Mouse (Mus musculus) erythroblast, embryonic 14.5 days (primary cell): ENCODE measurements around the gene Ppfia1. TPM values are rescaled to one million over a fixed set of nuclear protein-coding genes. Genes with fewer than 3 reads are reported as not detected.

Experiments
- H3K27me3 ChIP-seq: 2 replicates; pipeline ENCODE4 v1.6.1; 2012; ENCODE audit warnings: inconsistent platforms; ENCODE audit not compliant: control insufficient read depth
- H3K36me3 ChIP-seq: 2 replicates; pipeline ENCODE4 v1.6.1; 2012; ENCODE audit warnings: mild to moderate bottlenecking, inconsistent platforms; ENCODE audit not compliant: control insufficient read depth
- H3K4me1 ChIP-seq: 2 replicates; pipeline ENCODE4 v1.6.1; 2012; ENCODE audit warnings: inconsistent platforms; ENCODE audit not compliant: control insufficient read depth
- H3K4me3 ChIP-seq: replicated peaks from 2 replicates; pipeline ENCODE3; 2012; ENCODE audit warnings: moderate library complexity, mild to moderate bottlenecking, inconsistent platforms
- H3K9me3 ChIP-seq: 2 replicates; pipeline ENCODE4 v1.6.1; 2012; ENCODE audit warnings: low read length, inconsistent platforms, mixed read lengths; ENCODE audit not compliant: control insufficient read depth
- GATA1 ChIP-seq: IDR thresholded peaks from 2 replicates; pipeline ENCODE4 v1.6.1; 2012; ENCODE audit warnings: low read length, inconsistent platforms, mixed read lengths
- TAL1 ChIP-seq: IDR thresholded peaks from 3 replicates; pipeline ENCODE4 v1.6.1; 2012; ENCODE audit warnings: low read length, inconsistent platforms, mixed read lengths
- polyA plus RNA-seq: library from polyadenylated mRNA; stranded (reverse); fragments of >175 nt; gene quantifications from 2 replicates; pipeline ENCODE4 v1.2.3, GENCODE M21; 2012

Ppfia1 gene
- polyA plus RNA-seq, 1 experiment = 6.1 TPM

DNA sequence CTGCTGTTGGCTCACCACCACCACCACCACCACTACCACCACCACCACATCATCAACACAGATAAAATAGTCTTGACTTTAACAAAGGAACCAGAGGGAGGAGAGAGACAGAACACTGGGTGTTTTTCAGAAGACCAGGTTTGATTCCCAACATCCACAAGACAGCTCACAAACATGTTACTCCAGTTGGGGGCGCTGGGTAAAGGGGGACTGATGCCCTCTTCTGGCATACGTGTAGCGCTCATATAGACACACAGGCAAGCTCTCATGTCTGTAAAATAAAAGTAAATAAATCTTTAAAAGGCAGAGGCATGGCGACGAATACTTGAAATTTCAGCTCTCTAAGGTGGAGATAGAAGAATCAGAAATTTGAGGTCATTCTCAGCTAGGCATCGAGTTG lies 5.0 kb upstream of the Ppfia1 start:
- peaks cover 6% of the 10 kb centered on the region for H3K27me3 ChIP-seq
- TF ChIP-seq GATA1 = no peak
- no peak for TF ChIP-seq TAL1
- no peaks in the 10 kb centered on the region for H3K36me3 ChIP-seq
- H3K9me3 ChIP-seq = no peaks in the 10 kb centered on the region
- H3K4me1 ChIP-seq = peaks cover 10% of the 10 kb centered on the region
- H3K4me3 ChIP-seq = no peak overlapping the region

DNA sequence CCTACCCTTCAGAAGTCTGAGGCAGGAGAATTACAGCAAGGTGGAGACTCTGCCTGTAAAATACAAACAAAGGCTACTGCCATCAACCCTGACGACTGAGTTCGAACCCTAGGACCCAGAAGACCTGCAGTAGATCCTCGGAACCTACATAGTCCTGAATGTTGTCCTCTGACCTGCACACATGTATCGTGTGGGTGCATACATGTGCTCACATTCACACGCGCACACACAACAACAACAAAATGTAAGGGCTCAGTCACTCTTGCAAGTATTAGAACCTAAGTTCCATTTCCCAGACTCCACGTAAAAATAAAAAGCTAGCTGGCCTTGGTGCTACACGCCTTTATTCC lies 569 bp upstream of the Ppfia1 start:
- H3K36me3 ChIP-seq = peaks cover 34% of the 10 kb centered on the region
- peaks cover 6% of the 10 kb centered on the region for H3K27me3 ChIP-seq
- H3K4me3 ChIP-seq = peak overlapping the region; percentile 92
- TF ChIP-seq GATA1 = no peak
- TF ChIP-seq TAL1 = no peak
- H3K9me3 ChIP-seq = no peaks in the 10 kb centered on the region
- H3K4me1 ChIP-seq = peaks cover 44% of the 10 kb centered on the region

GRCm38 (mm10) chr7:144552274-144552673 lies 1.3 kb downstream of the Ppfia1 start:
- peaks cover 46% of the 10 kb centered on the region for H3K36me3 ChIP-seq
- H3K9me3 ChIP-seq = no peaks in the 10 kb centered on the region
- TF ChIP-seq TAL1 (no peak), GATA1 (no peak)
- peak overlapping the region; percentile 92 for H3K4me3 ChIP-seq
- H3K4me1 ChIP-seq = peaks cover 50% of the 10 kb centered on the region
- peaks cover 6% of the 10 kb centered on the region for H3K27me3 ChIP-seq

- peaks cover 58% of the 10 kb centered on the region for H3K36me3 ChIP-seq
- H3K4me3 ChIP-seq = no peak overlapping the region
- peaks cover 57% of the 10 kb centered on the region for H3K4me1 ChIP-seq
- H3K27me3 ChIP-seq = peaks cover 6% of the 10 kb centered on the region
- H3K9me3 ChIP-seq = no peaks in the 10 kb centered on the region
- TF ChIP-seq TAL1 = no peak
- TF ChIP-seq GATA1 = no peak
These were observed 2.7 kb downstream of the Ppfia1 start for GRCm38 (mm10) chr7:144550811-144551210.

- Histone ChIP-seq H3K36me3 (peaks cover 65% of the 10 kb centered on the region), H3K9me3 (no peaks in the 10 kb centered on the region), H3K4me3 (no peak overlapping the region), H3K27me3 (no peaks in the 10 kb centered on the region), H3K4me1 (peaks cover 58% of the 10 kb centered on the region)
- TF ChIP-seq GATA1 (no peak), TAL1 (no peak)
These were observed 3.5 kb downstream of the Ppfia1 start for GRCm38 (mm10) chr7:144549904-144550566.

DNA sequence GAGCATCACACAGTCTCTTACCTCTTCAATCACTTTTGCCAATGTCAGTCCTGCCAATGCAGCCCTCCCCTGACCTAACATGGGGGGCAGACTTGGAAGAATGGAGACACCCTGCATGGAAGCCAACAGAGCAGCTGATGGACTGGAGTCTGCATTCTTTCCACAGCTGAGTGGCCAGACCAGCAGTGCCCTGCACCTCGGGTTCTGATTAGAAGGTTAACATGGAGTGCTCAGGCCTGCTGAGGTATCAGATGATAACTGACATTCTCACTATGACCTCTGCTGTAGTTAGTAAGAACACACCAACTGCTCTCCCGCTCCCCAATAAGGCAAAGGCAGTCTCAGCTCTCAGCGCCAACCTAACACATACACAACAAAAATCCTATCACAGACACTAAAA lies 8.3 kb downstream of the Ppfia1 start:
- Histone ChIP-seq H3K4me1 (peaks cover 33% of the 10 kb centered on the region), H3K9me3 (no peaks in the 10 kb centered on the region)

GRCm38 (mm10) chr7:144541351-144541750 lies 12.2 kb downstream of the Ppfia1 start:
- H3K36me3 ChIP-seq = peaks cover 53% of the 10 kb centered on the region

More for the DNA sequence above, 8.3 kb downstream of the Ppfia1 start:
- TF ChIP-seq TAL1 (no peak), GATA1 (no peak)
- no peaks in the 10 kb centered on the region for H3K27me3 ChIP-seq
- peaks cover 61% of the 10 kb centered on the region for H3K36me3 ChIP-seq
- no peak overlapping the region for H3K4me3 ChIP-seq

GRCm38 (mm10) chr7:144539146-144539545 lies 14.4 kb downstream of the Ppfia1 start:
- Histone ChIP-seq H3K4me3 (no peak overlapping the region), H3K27me3 (no peaks in the 10 kb centered on the region), H3K36me3 (peaks cover 52% of the 10 kb centered on the region), H3K4me1 (peaks cover 52% of the 10 kb centered on the region), H3K9me3 (no peaks in the 10 kb centered on the region)
- TF ChIP-seq TAL1 (0 out of 3 replicates have a peak, but pooled peaks have one; percentile 21), GATA1 (no peak)

More at GRCm38 (mm10) chr7:144541351-144541750, 12.2 kb downstream of the Ppfia1 start:
- TF ChIP-seq GATA1 (no peak), TAL1 (no peak)
- H3K27me3 ChIP-seq = no peaks in the 10 kb centered on the region
- H3K4me1 ChIP-seq = peaks cover 50% of the 10 kb centered on the region
- H3K9me3 ChIP-seq = no peaks in the 10 kb centered on the region
- H3K4me3 ChIP-seq = no peak overlapping the region

DNA sequence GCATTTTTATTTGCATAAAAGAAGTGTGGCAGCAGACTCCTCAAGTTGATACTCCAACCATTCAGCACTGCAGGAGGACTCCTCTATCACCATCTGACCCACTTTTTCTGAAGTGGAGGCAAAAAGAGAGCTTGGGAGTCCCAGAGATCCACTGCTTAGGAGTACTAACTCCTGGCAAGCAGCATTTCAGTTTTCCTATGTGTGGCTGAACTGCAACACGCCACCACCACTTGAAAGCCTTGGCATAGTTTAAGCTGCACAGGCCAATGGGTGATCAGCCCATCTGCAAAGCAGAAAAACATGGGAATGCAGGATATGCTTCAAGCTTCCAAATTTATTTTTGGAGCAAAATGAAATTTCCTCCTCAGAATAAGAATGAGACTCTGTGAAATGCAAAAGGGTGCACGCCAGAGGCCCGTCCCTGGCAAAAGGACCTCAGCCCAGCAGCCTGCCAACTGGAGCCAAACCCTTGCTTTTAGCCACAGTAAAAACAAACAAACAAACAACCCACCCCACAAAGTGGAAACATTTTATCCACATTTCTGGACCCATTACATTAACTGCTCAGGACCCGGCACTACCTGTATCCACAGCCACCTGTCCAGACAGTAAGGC lies 15.4 kb downstream of the Ppfia1 start:
- no peak for TF ChIP-seq TAL1
- no peak for TF ChIP-seq GATA1
- Histone ChIP-seq H3K9me3 (no peaks in the 10 kb centered on the region), H3K4me3 (no peak overlapping the region), H3K36me3 (peaks cover 45% of the 10 kb centered on the region), H3K27me3 (no peaks in the 10 kb centered on the region), H3K4me1 (peaks cover 50% of the 10 kb centered on the region)

DNA sequence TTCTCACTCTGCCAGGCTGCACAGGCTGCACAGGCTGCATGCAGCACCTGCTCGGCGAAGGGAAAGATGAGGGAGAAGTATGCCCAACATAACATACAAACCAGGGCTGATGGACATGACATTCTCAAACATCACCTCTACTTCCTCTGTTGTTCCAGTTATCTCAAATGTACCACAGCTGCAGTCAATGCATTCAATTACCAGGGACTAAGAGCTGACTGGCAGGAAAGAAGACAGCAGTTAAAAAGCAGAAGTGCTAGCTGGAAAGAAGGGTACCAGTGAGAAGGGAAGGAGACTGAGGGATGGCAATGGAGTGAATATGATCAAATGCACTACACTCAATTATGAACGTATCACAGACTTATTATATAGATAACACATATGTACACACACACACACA lies 17.2 kb downstream of the Ppfia1 start:
- Histone ChIP-seq H3K9me3 (no peaks in the 10 kb centered on the region), H3K4me3 (no peak overlapping the region), H3K4me1 (peaks cover 53% of the 10 kb centered on the region), H3K36me3 (peaks cover 43% of the 10 kb centered on the region), H3K27me3 (no peaks in the 10 kb centered on the region)
- no peak for TF ChIP-seq TAL1
- no peak for TF ChIP-seq GATA1
